ENCODE assay signal across 9 mouse cellular contexts in genomic region chr14:29940313-29940812, GRCm38 (mm10). TPM values are rescaled to one million over a fixed set of nuclear protein-coding genes. Genes with fewer than 3 reads are reported as not detected.
DNase-seq lines count a peak whose midpoint lies in the region; ATAC-seq lines count a peak whose summit lies in the region.
"Had no signal": no experiment of that assay in that cellular context is flagged by ENCODE, and none has a peak within 500 bp of the region (broad histone marks: within the 10 kb centered on the region; RNA-seq: fewer than 3 reads in every experiment).

No protein-coding gene starts in this region.

- no peaks in the 10 kb centered on the region for H3K36me3 ChIP-seq in heart, embryonic 12.5 days
- H3K36me3 ChIP-seq in embryonic facial prominence, embryonic 10.5 days (replicated peaks), result no peaks in the 10 kb centered on the region
- no peaks in the 10 kb centered on the region for H3K36me3 ChIP-seq in hindbrain, embryonic 15.5 days
- no peaks in the 10 kb centered on the region for H3K36me3 ChIP-seq in neural tube, embryonic 15.5 days

- intact Hi-C loops in left cerebral cortex, postnatal 4 days (cut with DNase I), result no loop called here

- no peak overlapping the region for H3K9ac ChIP-seq in heart, embryonic 12.5 days
- H3K9ac ChIP-seq in hindbrain, embryonic 15.5 days, result no peak overlapping the region; the same call in 1 of the 2 replicates
- H3K9ac ChIP-seq in neural tube, embryonic 15.5 days (replicated peaks), result no peak overlapping the region

- H3K4me2 ChIP-seq in heart, embryonic 12.5 days, result peak overlapping the region; percentile 45
- peak overlapping the region; percentile 12; the same call in 1 of the 2 replicates for H3K4me2 ChIP-seq in hindbrain, embryonic 15.5 days
- peak overlapping the region; percentile 13; the same call in 1 of the 2 replicates for H3K4me2 ChIP-seq in neural tube, embryonic 15.5 days

- no peaks in the 10 kb centered on the region for H3K9me3 ChIP-seq in heart, embryonic 12.5 days (replicated peaks)
- no peaks in the 10 kb centered on the region for H3K9me3 ChIP-seq in embryonic facial prominence, embryonic 10.5 days
- no peaks in the 10 kb centered on the region for H3K9me3 ChIP-seq in hindbrain, embryonic 15.5 days
- no peaks in the 10 kb centered on the region for H3K9me3 ChIP-seq in neural tube, embryonic 15.5 days (replicated peaks)

- peaks cover 16% of the 10 kb centered on the region for H3K27me3 ChIP-seq in heart, embryonic 12.5 days (replicated peaks)
- H3K27me3 ChIP-seq in embryonic facial prominence, embryonic 10.5 days (replicated peaks; ENCODE audit: low read depth, poor library complexity, severe bottlenecking), result peaks cover 11% of the 10 kb centered on the region
- peaks cover 4% of the 10 kb centered on the region; the same call in 1 of the 2 replicates for H3K27me3 ChIP-seq in hindbrain, embryonic 15.5 days
- 0 out of 2 replicates have a peak, but pooled peaks cover 3% of the 10 kb centered on the region for H3K27me3 ChIP-seq in neural tube, embryonic 15.5 days (replicated peaks)

- H3K4me3 ChIP-seq in heart, embryonic 12.5 days, result no peak overlapping the region
- H3K4me3 ChIP-seq in embryonic facial prominence, embryonic 10.5 days, result 0 out of 2 replicates have a peak overlapping the region, but pooled peaks have one; percentile 26
- H3K4me3 ChIP-seq in hindbrain, embryonic 15.5 days, result no peak overlapping the region
- no peak overlapping the region for H3K4me3 ChIP-seq in neural tube, embryonic 15.5 days (replicated peaks)

- DNase-seq in heart, adult 8-10 months (ENCODE audit: low spot score), result no peak
- peak; percentile 22 for DNase-seq in embryonic facial prominence, embryonic 10.5 days (ENCODE audit: low spot score)
- no peak for DNase-seq in left cerebral cortex, postnatal 4 days
- DNase-seq in cerebellum, postnatal 4 days (ENCODE audit: low spot score in 2 of 2), result no peak
- no peak for DNase-seq in cerebellum, adult 11-12 months

- H3K27ac ChIP-seq in heart, embryonic 12.5 days (ENCODE audit: poor library complexity, severe bottlenecking), result no peak overlapping the region
- H3K27ac ChIP-seq in embryonic facial prominence, embryonic 10.5 days (replicated peaks), result no peak overlapping the region
- H3K27ac ChIP-seq in hindbrain, embryonic 15.5 days (replicated peaks), result no peak overlapping the region
- no peak overlapping the region for H3K27ac ChIP-seq in neural tube, embryonic 15.5 days (replicated peaks)

- H3K4me1 ChIP-seq in heart, embryonic 12.5 days (replicated peaks), result peaks cover 8% of the 10 kb centered on the region
- peaks cover 10% of the 10 kb centered on the region for H3K4me1 ChIP-seq in embryonic facial prominence, embryonic 10.5 days
- H3K4me1 ChIP-seq in hindbrain, embryonic 15.5 days (replicated peaks), result peaks cover 13% of the 10 kb centered on the region
- H3K4me1 ChIP-seq in neural tube, embryonic 15.5 days, result peaks cover 9% of the 10 kb centered on the region

- WGBS in heart, embryonic 12.5 days, result 7% methylated on average over 10 of the region's 10 CpGs
- WGBS in embryonic facial prominence, embryonic 10.5 days, result 24% methylated on average over 10 of the region's 10 CpGs
- WGBS in hindbrain, embryonic 15.5 days, result 40% methylated on average over 10 of the region's 10 CpGs
- WGBS in neural tube, embryonic 15.5 days, result 35% methylated on average over 10 of the region's 10 CpGs

- no peak for ATAC-seq in heart, embryonic 12.5 days (ENCODE audit: insufficient number of reproducible peaks, low FRiP score)
- ATAC-seq in hindbrain, embryonic 15.5 days (ENCODE audit: low FRiP score, low read depth), result no peak
- ATAC-seq in neural tube, embryonic 15.5 days (ENCODE audit: low FRiP score), result no peak
- ATAC-seq: activated CD4-positive, CD25-positive, alpha-beta regulatory T cell, adult 4 months had no signal

RNA-seq across cellular contexts. Expression of gene Selenok, which starts 27.7 kb away (rescaled TPM):
- polyA plus RNA-seq in heart, embryonic 12.5 days (2016; fragmentation: Nextera tagmentation; extraction: Ambion mirVana), result 217 and 231 TPM in 2 replicates
- 100 to 1,000 TPM in 1 of 4 experiments, 10 to 100 TPM in 3; 80.2 to 101 (median 83.8) TPM for total RNA-seq in heart, adult 8-10 months (2022)
- 260 and 274 TPM in 2 replicates for polyA plus RNA-seq in embryonic facial prominence, embryonic 10.5 days (2016; fragmentation: Nextera tagmentation; extraction: Ambion mirVana)
- polyA plus RNA-seq in hindbrain, embryonic 15.5 days (2015; fragmentation: Nextera tagmentation; extraction: Ambion mirVana), result 393 and 406 TPM in 2 replicates
- 355 and 416 TPM in 2 replicates for polyA plus RNA-seq in neural tube, embryonic 15.5 days (2015; fragmentation: Nextera tagmentation; extraction: Ambion mirVana)
- 100 to 1,000 TPM; 105 to 123 TPM for total RNA-seq in left cerebral cortex, postnatal 4 days (2021)

RNA-seq across cellular contexts. Expression of gene Actr8, which starts 37.8 kb away (rescaled TPM):
- polyA plus RNA-seq in heart, embryonic 12.5 days (2016; fragmentation: Nextera tagmentation; extraction: Ambion mirVana), result 51.8 and 57.5 TPM in 2 replicates
- 10 to 100 TPM; 37.7 to 46.1 (median 40.5) TPM for total RNA-seq in heart, adult 8-10 months (2022)
- polyA plus RNA-seq in embryonic facial prominence, embryonic 10.5 days (2016; fragmentation: Nextera tagmentation; extraction: Ambion mirVana), result 81.4 and 86.9 TPM in 2 replicates
- polyA plus RNA-seq in hindbrain, embryonic 15.5 days (2015; fragmentation: Nextera tagmentation; extraction: Ambion mirVana), result 73.7 and 82.4 TPM in 2 replicates
- 74.6 TPM in 2 replicates for polyA plus RNA-seq in neural tube, embryonic 15.5 days (2015; fragmentation: Nextera tagmentation; extraction: Ambion mirVana)
- 10 to 100 TPM; 65.9 to 70.9 TPM for total RNA-seq in left cerebral cortex, postnatal 4 days (2021)
